Mouse (Mus musculus): ENCODE measurements at regions not wholly inside any gene's neighbourhood (a gene's known extent, or its start where the extent isn't known, plus 50 kb on each side); places are given as distances from the start of the nearest gene placed in this dataset.

- DNase-seq: no peak
Measured at GRCm38 (mm10) chr3:70216096-70216495, 208.7 kb downstream of the Otol1 start.

- DNase-seq: no peak
Measured at GRCm38 (mm10) chr3:70218757-70219360, 211.4 kb downstream of the Otol1 start.

- DNase-seq: no peak
Measured at GRCm38 (mm10) chr3:70223443-70224065, 216.1 kb downstream of the Otol1 start.

GRCm38 (mm10) chr3:70224846-70225245 is 217.4 kb downstream of the Otol1 start:
- DNase-seq: no peak

- no peak for DNase-seq
Measured at GRCm38 (mm10) chr3:70227165-70227564, 219.8 kb downstream of the Otol1 start.

GRCm38 (mm10) chr3:70248655-70249054 is 241.2 kb downstream of the Otol1 start:
- DNase-seq: no peak

GRCm38 (mm10) chr3:70249922-70250321 is 242.5 kb downstream of the Otol1 start:
- no peak for DNase-seq

GRCm38 (mm10) chr3:70250733-70251132 is 243.3 kb downstream of the Otol1 start:
- no peak for DNase-seq

- no peak for DNase-seq
Measured at GRCm38 (mm10) chr3:70263318-70263717, 255.9 kb downstream of the Otol1 start.

GRCm38 (mm10) chr3:70288590-70289388 is 281.4 kb downstream of the Otol1 start:
- DNase-seq: no peak

GRCm38 (mm10) chr3:70307556-70307955 is 300.1 kb downstream of the Otol1 start:
- peak; percentile 42 for DNase-seq

- peak; percentile 36 for DNase-seq
Measured at GRCm38 (mm10) chr3:70308061-70308461, 300.6 kb downstream of the Otol1 start.

- DNase-seq: peak; percentile 22
Measured at GRCm38 (mm10) chr3:70309304-70309703, 301.9 kb downstream of the Otol1 start.

- DNase-seq: no peak
Measured at GRCm38 (mm10) chr3:70311055-70311454, 303.6 kb downstream of the Otol1 start.

GRCm38 (mm10) chr3:70312034-70312433 is 304.6 kb downstream of the Otol1 start:
- DNase-seq: no peak

- DNase-seq: no peak
Measured at GRCm38 (mm10) chr3:70313119-70313868, 305.9 kb downstream of the Otol1 start.

- no peak for DNase-seq
Measured at GRCm38 (mm10) chr3:70314239-70314638, 306.8 kb downstream of the Otol1 start.

- no peak for DNase-seq
Measured at GRCm38 (mm10) chr3:70318377-70318776, 311.0 kb downstream of the Otol1 start.

- DNase-seq: no peak
Measured at GRCm38 (mm10) chr3:70319139-70319538, 311.7 kb downstream of the Otol1 start.

GRCm38 (mm10) chr3:70321161-70321657 is 313.8 kb downstream of the Otol1 start:
- DNase-seq: no peak

- DNase-seq: no peak
Measured at GRCm38 (mm10) chr3:70324692-70325091, 317.3 kb downstream of the Otol1 start.
